Mouse (Mus musculus) hindbrain, embryonic 16.5 days (tissue): ENCODE results near the gene Tbl1x. TPM values are rescaled to one million over a fixed set of nuclear protein-coding genes. Genes with fewer than 3 reads are reported as not detected.

Experiments used
- ATAC-seq: fragments of 200-750 bp; cut with Nextera tagmentation; 2 replicates; pipeline ENCODE4 v1.8.0; 2017; ENCODE audit warnings: moderate TSS enrichment, moderate library complexity
- H3K27ac ChIP-seq: fragments of 300-500 bp; sonication (generic); 2 replicates; pipeline ENCODE4 v1.5.1; 2014; ENCODE audit warnings: low read depth, mild to moderate bottlenecking, control low read depth, low read length, moderate library complexity
- H3K27me3 ChIP-seq: fragments of 300-500 bp; sonication (generic); replicated peaks from 2 replicates; pipeline ENCODE4 v1.6.1; 2014; ENCODE audit warnings: low read length; ENCODE audit not compliant: control insufficient read depth, insufficient read depth
- H3K36me3 ChIP-seq: fragments of 300-500 bp; sonication (generic); 2 replicates; pipeline ENCODE4 v1.6.1; 2014; ENCODE audit warnings: mild to moderate bottlenecking, low read length, moderate library complexity, mixed read lengths; ENCODE audit not compliant: control insufficient read depth, insufficient read depth
- H3K4me1 ChIP-seq: fragments of 300-500 bp; sonication (generic); 2 replicates; pipeline ENCODE4 v1.6.1; 2014; ENCODE audit warnings: low read depth, low read length; ENCODE audit not compliant: control insufficient read depth, insufficient read depth
- H3K4me2 ChIP-seq: fragments of 300-500 bp; sonication (generic); 2 replicates; pipeline ENCODE4 v1.6.1; 2014; ENCODE audit warnings: mild to moderate bottlenecking, low read length, control low read depth, moderate library complexity
- H3K4me3 ChIP-seq: fragments of 300-500 bp; sonication (generic); 2 replicates; pipeline ENCODE4 v1.5.1; 2014; ENCODE audit warnings: mild to moderate bottlenecking, low read length, control low read depth, moderate library complexity
- H3K9ac ChIP-seq: fragments of 300-500 bp; sonication (generic); 2 replicates; pipeline ENCODE4 v1.6.1; 2014; ENCODE audit warnings: low read depth, mild to moderate bottlenecking, control low read depth, low read length, moderate library complexity
- H3K9me3 ChIP-seq: fragments of 300-500 bp; sonication (generic); 2 replicates; pipeline ENCODE4 v1.6.1; 2014; ENCODE audit warnings: mild to moderate bottlenecking, low read length, moderate library complexity; ENCODE audit not compliant: control insufficient read depth
- WGBS: fragments of 180-500 bp; shearing (Covaris S2); extraction: QIAGEN DNeasy Blood & Tissue Kit; methylation state at CpG from one replicate; pipeline ENCODE4 v1.1.7; 2014; 5-methylcytosine and 5-hydroxymethylcytosine counted together
- polyA plus RNA-seq: library from polyadenylated mRNA; unstranded; fragments of >200 nt; fragmentation: Nextera tagmentation; extraction: Ambion mirVana; gene quantifications from 2 replicates; pipeline ENCODE4 v1.2.1, GENCODE M21; 2015

Tbl1x gene
- 39.1 and 41.7 TPM in 2 replicates for polyA plus RNA-seq

DNA sequence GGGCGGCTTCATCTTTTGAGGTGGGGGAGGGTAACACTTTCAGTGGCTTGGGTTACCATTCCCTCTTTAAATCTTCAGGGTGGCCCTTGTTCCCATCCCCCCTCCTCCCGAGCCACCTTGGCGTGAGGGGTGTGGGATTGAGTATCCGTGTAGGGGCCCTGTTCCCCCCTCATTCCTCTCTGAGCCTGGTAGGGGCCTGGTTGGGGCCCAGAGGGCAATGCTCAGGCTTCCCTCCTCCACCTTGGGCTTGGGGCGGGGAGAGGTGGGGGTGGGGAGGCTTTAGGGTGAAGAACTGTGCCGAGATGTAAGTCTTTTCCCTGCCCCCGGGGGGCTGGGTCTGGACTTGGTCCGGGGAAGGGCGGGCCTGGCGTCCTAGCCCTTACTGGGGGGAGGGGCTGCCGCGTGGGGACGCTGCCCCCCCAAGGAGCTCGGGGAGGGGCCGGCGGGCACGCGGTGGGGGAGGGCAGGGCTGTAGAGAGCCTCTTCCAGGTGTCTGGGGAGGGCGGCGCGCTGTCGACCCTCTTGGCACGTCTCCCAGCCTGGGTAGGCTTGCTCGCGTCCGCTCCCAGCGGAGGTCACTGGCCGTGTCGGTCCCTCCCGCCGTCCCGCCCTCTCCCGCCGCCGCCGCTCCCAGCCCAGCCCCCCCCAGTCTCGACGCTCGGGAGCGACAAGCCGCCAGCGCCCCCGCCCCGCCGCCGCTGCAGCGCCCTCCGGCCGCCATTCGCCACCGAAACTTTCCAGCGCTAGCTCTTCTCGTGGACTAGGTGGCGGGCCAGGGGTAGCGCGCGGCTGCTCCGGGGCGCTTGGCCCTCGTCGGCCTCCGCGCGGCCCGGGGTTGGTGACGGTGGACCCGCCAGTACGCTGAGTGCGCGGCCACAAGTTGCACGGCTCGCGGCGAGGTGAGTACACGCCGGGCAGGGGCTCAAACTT, at the start of gene Tbl1x:
Gene Tbl1x (plus strand): TSS at position 643 of the 930 bp plus-strand sequence.
- Histone ChIP-seq H3K9ac (peak within 1 kb of the TSS; percentile 78), H3K4me1 (peaks cover 5% of the 10 kb centered on the region; the same call in 1 of the 2 replicates), H3K36me3 (no peaks in the 10 kb centered on the region), H3K9me3 (peaks cover 3% of the 10 kb centered on the region; the same call in 1 of the 2 replicates), H3K27ac (peak within 1 kb of the TSS; percentile 93), H3K4me3 (peak within 1 kb of the TSS; percentile 66), H3K27me3 (no peaks in the 10 kb centered on the region), H3K4me2 (peak within 1 kb of the TSS; percentile 63)
- 14% methylated on average over 44 of the region's 76 CpGs for WGBS
- ATAC-seq = peak; percentile 73

- Histone ChIP-seq H3K4me3 (no peak overlapping the region), H3K9ac (no peak overlapping the region), H3K4me2 (no peak overlapping the region), H3K36me3 (no peaks in the 10 kb centered on the region), H3K4me1 (no peaks in the 10 kb centered on the region), H3K27me3 (no peaks in the 10 kb centered on the region), H3K9me3 (no peaks in the 10 kb centered on the region), H3K27ac (no peak overlapping the region)
- WGBS = 47% methylated on average over 1 of the region's 1 CpGs
- no peak for ATAC-seq
Measured at GRCm38 (mm10) chrX:77469216-77469615, 41.6 kb upstream of the Tbl1x start.

GRCm38 (mm10) chrX:77472858-77473257, 38.0 kb upstream of the Tbl1x start:
- 87% methylated on average over 1 of the region's 1 CpGs for WGBS
- Histone ChIP-seq H3K9ac (no peak overlapping the region), H3K4me3 (no peak overlapping the region), H3K9me3 (no peaks in the 10 kb centered on the region), H3K4me1 (no peaks in the 10 kb centered on the region), H3K27me3 (no peaks in the 10 kb centered on the region), H3K4me2 (no peak overlapping the region), H3K36me3 (no peaks in the 10 kb centered on the region), H3K27ac (no peak overlapping the region)
- ATAC-seq = no peak

- Histone ChIP-seq H3K27me3 (no peaks in the 10 kb centered on the region), H3K9ac (no peak overlapping the region), H3K9me3 (no peaks in the 10 kb centered on the region), H3K4me1 (no peaks in the 10 kb centered on the region), H3K4me2 (no peak overlapping the region), H3K4me3 (no peak overlapping the region), H3K27ac (no peak overlapping the region), H3K36me3 (no peaks in the 10 kb centered on the region)
- ATAC-seq = no peak
- 70% methylated on average over 1 of the region's 1 CpGs for WGBS
Measured at GRCm38 (mm10) chrX:77473511-77473910, 37.3 kb upstream of the Tbl1x start.

DNA sequence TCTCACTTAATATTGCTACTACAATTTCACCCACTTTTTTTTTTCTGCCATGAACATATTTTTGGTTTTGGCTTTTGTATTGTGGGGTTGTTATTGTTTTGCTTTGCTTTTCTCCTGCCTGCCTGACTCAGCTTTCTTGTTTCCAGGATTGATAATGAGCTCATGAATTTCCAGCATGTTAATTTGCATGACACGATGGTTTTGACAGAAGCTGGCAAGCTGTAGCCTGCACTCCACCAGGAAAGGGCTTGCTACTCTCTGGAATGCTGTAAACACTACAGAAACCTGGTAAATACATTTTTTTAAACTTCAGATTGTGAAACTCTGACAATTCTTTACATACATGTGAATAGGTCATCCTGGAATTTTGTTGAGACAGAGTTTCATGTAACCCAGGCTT, 36.3 kb upstream of the Tbl1x start:
- 4% methylated on average over 1 of the region's 1 CpGs for WGBS
- no peak overlapping the region for H3K4me2 ChIP-seq
- no peak for ATAC-seq
- no peaks in the 10 kb centered on the region for H3K4me1 ChIP-seq
- no peak overlapping the region for H3K9ac ChIP-seq
- H3K27me3 ChIP-seq = no peaks in the 10 kb centered on the region
- no peaks in the 10 kb centered on the region for H3K36me3 ChIP-seq
- no peak overlapping the region for H3K4me3 ChIP-seq
- H3K27ac ChIP-seq = no peak overlapping the region
- no peaks in the 10 kb centered on the region for H3K9me3 ChIP-seq

DNA sequence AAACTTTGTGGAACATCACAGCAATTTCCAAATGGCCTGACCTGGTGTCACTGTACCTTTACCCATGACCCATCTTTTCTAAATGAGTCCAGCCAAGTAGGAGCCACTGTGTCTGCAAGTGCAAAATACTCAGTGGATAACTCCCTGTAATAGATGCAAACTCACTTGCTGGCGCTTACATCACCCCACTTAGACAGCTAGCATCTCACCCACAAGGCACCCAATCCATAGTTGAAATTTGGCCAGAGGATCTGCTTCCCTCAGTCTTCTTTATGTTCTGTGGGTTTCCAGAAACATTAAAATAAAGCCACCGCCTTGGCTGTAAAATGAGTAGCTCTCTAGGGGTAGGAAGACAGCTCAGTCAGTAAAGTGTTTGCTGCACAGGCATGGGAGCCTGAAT, 33.3 kb upstream of the Tbl1x start:
- H3K4me3 ChIP-seq = no peak overlapping the region
- H3K36me3 ChIP-seq = no peaks in the 10 kb centered on the region
- H3K4me1 ChIP-seq = no peaks in the 10 kb centered on the region
- no peak for ATAC-seq
- no peak overlapping the region for H3K27ac ChIP-seq
- H3K4me2 ChIP-seq = no peak overlapping the region
- H3K9ac ChIP-seq = no peak overlapping the region
- WGBS = 85% methylated on average over 2 of the region's 2 CpGs
- no peaks in the 10 kb centered on the region for H3K9me3 ChIP-seq
- no peaks in the 10 kb centered on the region for H3K27me3 ChIP-seq

DNA sequence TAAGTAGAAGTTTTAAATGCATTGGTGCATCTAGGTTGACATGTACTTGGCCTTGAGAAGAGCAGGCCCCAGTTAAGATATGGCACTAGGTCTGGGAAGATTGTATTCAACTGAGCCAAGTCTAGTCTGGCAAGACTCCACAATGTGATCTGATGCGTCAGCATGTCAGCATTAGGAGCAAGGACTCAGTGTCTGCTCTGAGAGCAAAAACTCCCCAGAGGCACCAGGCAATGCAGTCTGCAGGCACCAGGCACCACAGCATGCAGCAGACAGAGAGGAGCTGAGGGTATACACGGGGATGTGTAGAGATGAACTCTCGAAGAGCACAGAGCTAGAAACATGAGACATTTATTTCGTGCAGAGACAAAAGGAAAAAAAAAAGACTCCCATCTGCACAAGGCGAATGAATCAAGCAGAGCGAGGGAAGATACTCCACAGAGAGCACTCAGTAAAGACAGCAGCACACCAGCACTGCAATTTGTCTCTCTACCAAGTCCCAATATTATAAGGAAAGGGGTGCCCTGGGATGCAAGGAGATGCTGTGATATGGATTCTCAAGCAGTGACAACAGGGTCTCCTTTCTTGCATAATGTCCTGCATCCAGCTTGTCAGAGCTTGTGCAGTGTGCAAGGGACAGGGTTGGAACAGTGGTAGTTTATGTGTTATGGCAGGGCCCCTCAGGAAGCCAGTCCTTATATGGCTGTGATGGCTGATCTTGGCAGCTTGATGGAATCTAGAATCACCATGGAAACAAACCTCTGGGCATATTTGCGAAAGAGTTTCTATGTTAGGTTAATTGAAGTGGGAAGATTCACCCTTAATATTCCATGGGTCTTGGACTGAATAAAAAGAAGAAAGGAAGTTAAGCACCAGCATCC, 22.7 kb upstream of the Tbl1x start:
- peak; percentile 85 for ATAC-seq
- H3K27me3 ChIP-seq = no peaks in the 10 kb centered on the region

DNA sequence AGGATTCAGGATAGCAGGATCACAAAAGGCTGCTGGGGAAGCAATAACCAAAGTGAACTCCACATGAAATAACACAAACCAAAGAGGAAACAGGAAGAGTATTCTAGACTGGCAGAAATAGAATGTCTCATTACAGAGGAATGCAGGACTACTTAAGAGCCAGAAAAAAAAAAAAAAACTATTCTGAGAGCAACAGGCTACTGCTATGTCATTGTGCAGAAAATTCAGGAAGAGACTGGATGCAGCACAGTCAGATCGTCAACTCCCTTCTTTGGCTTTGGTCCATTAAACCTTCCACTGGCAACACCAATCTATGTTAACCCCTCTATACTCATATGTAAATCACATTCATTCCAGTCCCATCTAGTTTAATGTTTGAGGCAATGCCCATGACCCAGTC, 20.7 kb upstream of the Tbl1x start:
- no peaks in the 10 kb centered on the region for H3K27me3 ChIP-seq
- 29% methylated on average over 1 of the region's 1 CpGs for WGBS
- H3K9me3 ChIP-seq = no peaks in the 10 kb centered on the region
- no peaks in the 10 kb centered on the region for H3K36me3 ChIP-seq
- no peak overlapping the region for H3K4me3 ChIP-seq
- no peak overlapping the region for H3K9ac ChIP-seq
- no peak for ATAC-seq
- H3K4me1 ChIP-seq = no peaks in the 10 kb centered on the region
- no peak overlapping the region for H3K27ac ChIP-seq
- H3K4me2 ChIP-seq = no peak overlapping the region

More for the DNA sequence above, 22.7 kb upstream of the Tbl1x start:
- Histone ChIP-seq H3K4me3 (no peak overlapping the region), H3K9ac (no peak overlapping the region), H3K36me3 (no peaks in the 10 kb centered on the region), H3K4me1 (no peaks in the 10 kb centered on the region), H3K27ac (peak overlapping the region; percentile 63), H3K4me2 (no peak overlapping the region), H3K9me3 (no peaks in the 10 kb centered on the region)
- WGBS = 36% methylated on average over 7 of the region's 7 CpGs

GRCm38 (mm10) chrX:77509149-77509548, 1.7 kb upstream of the Tbl1x start:
- 16% methylated on average over 13 of the region's 13 CpGs for WGBS
- no peaks in the 10 kb centered on the region for H3K36me3 ChIP-seq
- H3K9ac ChIP-seq = no peak overlapping the region
- H3K9me3 ChIP-seq = peaks cover 3% of the 10 kb centered on the region; the same call in 1 of the 2 replicates
- peak overlapping the region; percentile 93 for H3K27ac ChIP-seq
- peak overlapping the region; percentile 66 for H3K4me3 ChIP-seq
- peak; percentile 82 for ATAC-seq
- no peaks in the 10 kb centered on the region for H3K27me3 ChIP-seq
- peaks cover 5% of the 10 kb centered on the region; the same call in 1 of the 2 replicates for H3K4me1 ChIP-seq
- H3K4me2 ChIP-seq = peak overlapping the region; percentile 63
